Mouse (Mus musculus) C2C12 (cell line): ENCODE data around the gene Pa2g4. TPM values are rescaled to one million over a fixed set of nuclear protein-coding genes. Genes with fewer than 3 reads are reported as not detected.

Experiments used
- H3K27me3 ChIP-seq: one replicate; pipeline ENCODE4 v1.6.1; 2011; ENCODE audit not compliant: control insufficient read depth, insufficient read depth, insufficient read length
- H3K36me3 ChIP-seq: one replicate; pipeline ENCODE4 v1.6.1; 2011; ENCODE audit not compliant: control insufficient read depth, insufficient read depth
- H3K4me3 ChIP-seq: one replicate; pipeline ENCODE4 v1.5.1; 2011; ENCODE audit warnings: mild to moderate bottlenecking, control low read depth; ENCODE audit not compliant: poor library complexity, insufficient read depth, severe bottlenecking
- H3K79me2 ChIP-seq: one replicate; pipeline ENCODE4 v1.6.1; 2011; ENCODE audit not compliant: control insufficient read depth, insufficient read depth
- H3K79me3 ChIP-seq: one replicate; pipeline ENCODE4 v1.6.1; 2011; ENCODE audit warnings: low read depth, control low read depth
- H3ac ChIP-seq: one replicate; pipeline ENCODE3; 2011; ENCODE audit warnings: low read depth; ENCODE audit not compliant: control insufficient read depth, insufficient read length
- CEBPB ChIP-seq: IDR thresholded peaks from one replicate; pipeline ENCODE4 v1.6.1; 2011; ENCODE audit warnings: low read depth, mild to moderate bottlenecking, control low read depth, moderate library complexity
- CTCF ChIP-seq: IDR thresholded peaks from one replicate; pipeline ENCODE4 v1.5.1; 2011; ENCODE audit not compliant: control insufficient read depth, insufficient read depth, insufficient read length
- FOSL1 ChIP-seq: IDR thresholded peaks from one replicate; pipeline ENCODE4 v1.8.0; 2011; ENCODE audit warnings: mild to moderate bottlenecking, low read length; ENCODE audit not compliant: poor library complexity, insufficient read depth, severe bottlenecking
- MAX ChIP-seq: IDR thresholded peaks from one replicate; pipeline ENCODE4 v1.6.1; 2011; ENCODE audit warnings: mild to moderate bottlenecking, control low read depth
- MYOD1 ChIP-seq: IDR thresholded peaks from one replicate; pipeline ENCODE4 v1.6.1; 2011; ENCODE audit warnings: low read depth; ENCODE audit not compliant: control insufficient read depth, insufficient read length
- MYOG ChIP-seq: IDR thresholded peaks from one replicate; pipeline ENCODE4 v1.6.1; 2011; ENCODE audit not compliant: control insufficient read depth, insufficient read length; ENCODE audit errors: extremely low read depth
- USF1 ChIP-seq: IDR thresholded peaks from one replicate; pipeline ENCODE4 v1.6.1; 2011; ENCODE audit warnings: low read depth, mild to moderate bottlenecking, control low read depth, moderate library complexity
- polyA plus RNA-seq: library from polyadenylated mRNA; unstranded; fragments of >200 nt; fragmentation: generic; extraction: Trizol; gene quantifications from one replicate; pipeline ENCODE4 v1.2.1, GENCODE M21; 2012; ENCODE audit warnings: missing spikeins

The Pa2g4 gene
- polyA plus RNA-seq, 1 experiment: 232 TPM

DNA sequence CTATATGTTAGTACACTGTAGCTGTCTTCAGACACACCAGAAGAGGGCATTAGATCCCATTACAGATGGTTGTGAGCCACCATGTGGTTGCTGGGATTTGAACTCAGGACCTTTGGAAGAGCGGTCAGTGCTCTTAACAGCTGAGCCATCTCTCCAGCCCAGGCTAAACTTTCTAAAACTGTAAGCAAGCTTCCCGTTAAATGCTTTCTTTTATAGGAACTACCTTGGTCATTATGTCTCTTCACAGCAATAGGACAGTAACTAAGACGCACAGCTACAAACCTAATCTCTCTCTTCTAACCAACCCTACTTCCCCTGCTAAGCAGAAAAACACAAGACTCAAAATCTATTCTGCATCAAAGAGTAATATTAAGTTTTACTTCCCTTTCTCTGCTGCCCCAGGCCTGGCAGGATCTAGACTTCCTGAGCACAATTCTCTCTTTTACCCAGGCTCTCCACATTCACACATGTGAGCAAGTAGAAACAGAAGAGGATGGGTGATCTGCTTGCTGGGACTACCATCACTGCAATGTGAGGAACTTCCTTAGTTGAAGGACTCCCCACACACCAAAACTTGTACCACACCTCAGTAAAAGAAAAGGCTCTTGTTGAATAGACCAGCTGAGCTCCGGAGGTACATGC is 30.0 kb downstream of the Pa2g4 start:
- no peaks in the 10 kb centered on the region for H3K36me3 ChIP-seq
- H3K79me2 ChIP-seq: no peaks in the 10 kb centered on the region
- H3ac ChIP-seq: peak overlapping the region; percentile 37
- H3K4me3 ChIP-seq: no peak overlapping the region
- H3K79me3 ChIP-seq: no peaks in the 10 kb centered on the region
- no peaks in the 10 kb centered on the region for H3K27me3 ChIP-seq
- TF ChIP-seq CEBPB (no peak), MYOG (no peak), MAX (no peak), USF1 (no peak), MYOD1 (no peak), CTCF (no peak), FOSL1 (no peak)

DNA sequence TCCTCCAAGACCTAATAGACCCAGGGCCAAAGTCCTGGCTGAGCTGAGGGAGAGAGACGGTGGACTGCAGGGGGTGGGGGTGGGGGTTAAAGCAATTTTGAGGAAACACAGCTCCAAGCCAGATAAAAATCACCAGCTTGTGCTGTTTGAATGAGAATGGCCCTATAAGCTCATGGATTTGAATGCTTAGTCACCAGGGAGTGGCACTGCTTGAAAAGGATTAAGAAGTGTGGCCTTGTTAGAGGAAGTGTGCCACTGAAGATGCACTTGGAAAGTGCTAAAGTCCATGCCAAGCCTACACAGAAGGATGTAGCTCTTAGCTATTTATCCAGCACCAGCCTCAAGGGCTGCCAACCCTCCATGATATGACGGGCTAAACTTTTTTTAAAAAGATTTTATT is 30.6 kb downstream of the Pa2g4 start:
- no peaks in the 10 kb centered on the region for H3K27me3 ChIP-seq
- H3K79me2 ChIP-seq: no peaks in the 10 kb centered on the region
- no peak overlapping the region for H3ac ChIP-seq
- no peak for TF ChIP-seq FOSL1
- no peak for TF ChIP-seq CEBPB
- no peak for TF ChIP-seq CTCF
- TF ChIP-seq MYOD1: no peak
- TF ChIP-seq MYOG: no peak
- TF ChIP-seq USF1: no peak
- no peak for TF ChIP-seq MAX
- H3K36me3 ChIP-seq: no peaks in the 10 kb centered on the region
- H3K79me3 ChIP-seq: no peaks in the 10 kb centered on the region
- no peak overlapping the region for H3K4me3 ChIP-seq

DNA sequence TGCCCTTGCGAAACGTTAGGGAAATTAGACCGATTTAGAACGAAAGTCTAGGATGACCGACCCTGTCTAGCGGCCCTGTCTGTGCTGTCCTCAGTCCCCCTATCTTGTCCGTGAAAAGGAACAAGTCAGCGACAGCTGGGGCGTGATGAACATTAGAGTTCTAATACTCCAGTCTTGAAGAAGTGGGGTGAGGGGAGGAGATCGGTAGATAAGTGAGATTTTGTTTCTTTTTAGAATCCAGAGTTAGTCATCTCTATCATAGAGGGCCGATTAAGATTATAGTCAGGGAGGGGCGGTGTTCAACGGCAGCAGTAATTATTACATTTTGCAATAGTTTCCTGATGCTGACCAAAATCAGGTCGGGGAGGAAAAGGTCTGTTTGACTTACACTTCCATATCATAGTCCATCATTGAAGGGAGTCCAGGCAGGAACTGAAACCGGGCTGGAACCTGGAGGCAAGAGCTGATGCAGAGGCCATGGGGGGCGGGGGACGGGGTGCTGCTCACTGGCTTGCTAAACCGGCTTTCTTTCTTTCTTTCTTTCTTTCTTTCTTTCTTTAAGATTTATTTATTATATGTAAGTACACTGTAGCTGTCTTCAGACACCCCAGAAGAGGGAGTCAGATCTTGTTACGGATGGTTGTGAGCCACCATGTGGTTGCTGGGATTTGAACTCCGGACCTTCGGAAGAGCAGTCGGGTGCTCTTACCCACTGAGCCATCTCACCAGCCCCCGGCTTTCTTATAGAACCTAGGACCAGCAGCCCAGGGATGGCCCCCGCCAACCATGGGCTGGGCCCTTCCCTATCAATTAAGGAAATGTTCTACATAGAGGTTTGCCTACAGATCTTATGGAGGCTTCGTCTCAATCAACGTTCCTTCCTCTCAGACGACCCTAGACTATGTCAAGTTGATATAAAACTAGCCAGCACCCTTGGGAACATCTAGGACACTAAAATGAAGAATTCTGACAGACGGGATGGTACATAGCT is 39.1 kb downstream of the Pa2g4 start:
- peaks cover 5% of the 10 kb centered on the region for H3K79me3 ChIP-seq
- TF ChIP-seq CEBPB (no peak), USF1 (no peak), MYOG (no peak), FOSL1 (no peak), MYOD1 (no peak), MAX (no peak), CTCF (no peak)
- no peaks in the 10 kb centered on the region for H3K27me3 ChIP-seq
- H3ac ChIP-seq: peak overlapping the region; percentile 57
- H3K4me3 ChIP-seq: peak overlapping the region; percentile 28
- peaks cover 33% of the 10 kb centered on the region for H3K79me2 ChIP-seq
- peaks cover 12% of the 10 kb centered on the region for H3K36me3 ChIP-seq

DNA sequence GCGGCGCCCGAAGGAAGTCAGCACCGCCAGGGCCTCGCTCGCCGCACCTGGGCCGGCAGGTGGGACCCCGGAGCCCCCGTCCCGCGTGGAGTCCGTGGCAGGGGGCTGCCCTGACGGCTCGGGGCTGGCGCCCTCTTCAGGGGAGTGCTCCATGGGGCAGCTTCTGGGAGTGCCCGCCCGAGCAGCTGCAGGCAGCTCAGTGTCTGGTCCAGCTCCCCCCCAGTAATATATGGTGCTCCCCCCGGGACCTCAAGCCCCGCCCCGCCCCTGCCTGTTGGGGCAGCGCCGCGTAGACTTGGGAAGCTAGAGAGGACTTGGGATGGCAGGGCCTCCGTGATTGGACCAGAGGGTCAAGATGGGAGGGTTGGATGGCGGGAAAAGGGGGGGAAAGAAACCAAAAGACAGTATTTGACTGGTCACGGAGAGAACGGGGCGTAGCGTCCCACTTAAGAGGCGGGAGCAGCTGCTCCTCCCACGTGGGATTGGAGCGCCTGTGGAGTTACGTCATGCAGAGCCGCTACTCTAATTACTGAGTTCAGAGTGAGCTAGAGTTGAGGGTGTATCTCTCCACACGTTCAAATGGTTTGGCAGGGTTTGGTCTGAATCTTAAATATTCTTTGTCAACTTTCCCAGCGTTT is 40.0 kb downstream of the Pa2g4 start, which contains the start of gene Esyt1:
Gene Esyt1 (minus strand): TSS at position 201 of the 638 bp plus-strand sequence.
- peaks cover 33% of the 10 kb centered on the region for H3K79me2 ChIP-seq
- no peaks in the 10 kb centered on the region for H3K27me3 ChIP-seq
- no peak for TF ChIP-seq CEBPB
- no peak for TF ChIP-seq FOSL1
- TF ChIP-seq MYOG: no peak
- TF ChIP-seq MAX: peak; percentile 78
- TF ChIP-seq CTCF: peak; percentile 48
- peak; percentile 67 for TF ChIP-seq USF1
- TF ChIP-seq MYOD1: peak; percentile 50
- H3K36me3 ChIP-seq: peaks cover 21% of the 10 kb centered on the region
- H3K4me3 ChIP-seq: peak within 1 kb of the TSS; percentile 78
- peak within 1 kb of the TSS; percentile 85 for H3ac ChIP-seq
- H3K79me3 ChIP-seq: peaks cover 5% of the 10 kb centered on the region
